Mouse (Mus musculus): ENCODE measurements around the gene Fam25c. TPM values are rescaled to one million over a fixed set of nuclear protein-coding genes. Genes with fewer than 3 reads are reported as not detected.
"Not testable (repeated sequence)": the region's sequence is repeated elsewhere in the genome, so short reads cannot be mapped to it uniquely, and the experiment has no call there.

The Fam25c gene
- polyA plus RNA-seq, 1 experiment = not detected

GRCm38 (mm10) chr14:34365147-34365507 lies 9.9 kb upstream of the Fam25c start:
- WGBS = 95% methylated on average over 2 of the region's 2 CpGs
- no peak overlapping the region for H3K27ac ChIP-seq (ENCODE audit: insufficient read depth, low read depth, low read length)
- no peak overlapping the region for H3K4me3 ChIP-seq (ENCODE audit: low read depth, low read length)
- no peak for TF ChIP-seq CTCF (IDR thresholded peaks at IDR 0.05; ENCODE audit: extremely low read depth, insufficient read length, insufficient replicate concordance, low read depth, low read length)
- TF ChIP-seq POLR2A (IDR thresholded peaks at IDR 0.05; ENCODE audit: low read depth, low read length) = no peak
- no peaks in the 10 kb centered on the region for H3K36me3 ChIP-seq (ENCODE audit: control insufficient read depth, insufficient read depth, low read length)
- H3K27me3 ChIP-seq (ENCODE audit: control insufficient read depth, insufficient read depth, low read length) = no peaks in the 10 kb centered on the region
- peaks cover 16% of the 10 kb centered on the region; the same call in 1 of the 2 replicates for H3K4me1 ChIP-seq (ENCODE audit: control insufficient read depth, insufficient read depth, insufficient read length, low read length)

DNA sequence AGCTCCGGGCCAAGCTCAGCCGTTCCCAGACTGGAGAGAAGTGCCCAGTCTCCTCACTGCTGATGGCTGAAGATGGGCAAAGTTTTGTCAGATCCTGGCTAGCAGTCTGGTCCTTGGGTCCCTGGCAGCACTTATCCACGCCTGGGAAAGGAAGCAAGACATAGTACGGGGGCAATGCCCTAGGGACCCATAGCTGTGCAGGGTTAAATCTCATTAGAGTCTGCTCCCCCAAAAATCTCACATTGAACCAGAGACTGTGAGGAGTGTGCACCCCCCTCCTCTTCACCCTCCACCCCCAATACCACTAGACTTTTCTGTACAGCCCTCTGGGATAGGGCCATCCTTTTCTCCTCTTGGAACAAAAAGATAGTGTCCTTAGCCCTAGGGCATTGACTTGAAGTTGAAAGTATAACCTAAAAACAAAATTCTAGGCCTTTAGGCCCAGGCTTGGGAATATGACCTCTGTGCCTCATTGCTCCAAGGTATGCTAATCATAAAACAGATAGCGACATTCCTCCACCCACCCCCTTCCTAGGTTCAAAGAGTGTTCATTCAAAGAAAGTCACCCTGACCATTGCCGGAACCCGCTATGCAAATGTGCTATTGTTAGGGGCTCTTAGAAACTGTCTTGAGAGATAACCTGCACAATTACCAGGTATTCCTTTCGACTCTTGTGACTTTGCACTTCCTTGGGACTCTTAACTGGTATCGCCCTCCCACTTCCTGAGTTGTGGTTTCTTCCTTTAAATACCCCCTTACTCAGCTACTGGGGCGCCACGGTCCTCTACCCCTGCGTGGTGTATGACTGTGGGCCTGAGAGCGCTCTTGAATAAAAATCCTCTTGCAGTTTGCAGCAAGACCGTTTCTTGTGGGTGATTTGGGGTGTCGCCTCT lies 9.3 kb upstream of the Fam25c start:
- H3K27me3 ChIP-seq (ENCODE audit: control insufficient read depth, insufficient read depth, low read length); H3K36me3 ChIP-seq (ENCODE audit: control insufficient read depth, insufficient read depth, low read length): not testable (repeated sequence)
- Histone ChIP-seq H3K4me3 (ENCODE audit: low read depth, low read length) (peak overlapping the region; percentile 62), H3K27ac (ENCODE audit: insufficient read depth, low read depth, low read length) (peak overlapping the region; percentile 92), H3K4me1 (ENCODE audit: control insufficient read depth, insufficient read depth, insufficient read length, low read length) (peaks cover 16% of the 10 kb centered on the region; the same call in 1 of the 2 replicates)
- 92% methylated on average over 15 of the region's 15 CpGs for WGBS

DNA sequence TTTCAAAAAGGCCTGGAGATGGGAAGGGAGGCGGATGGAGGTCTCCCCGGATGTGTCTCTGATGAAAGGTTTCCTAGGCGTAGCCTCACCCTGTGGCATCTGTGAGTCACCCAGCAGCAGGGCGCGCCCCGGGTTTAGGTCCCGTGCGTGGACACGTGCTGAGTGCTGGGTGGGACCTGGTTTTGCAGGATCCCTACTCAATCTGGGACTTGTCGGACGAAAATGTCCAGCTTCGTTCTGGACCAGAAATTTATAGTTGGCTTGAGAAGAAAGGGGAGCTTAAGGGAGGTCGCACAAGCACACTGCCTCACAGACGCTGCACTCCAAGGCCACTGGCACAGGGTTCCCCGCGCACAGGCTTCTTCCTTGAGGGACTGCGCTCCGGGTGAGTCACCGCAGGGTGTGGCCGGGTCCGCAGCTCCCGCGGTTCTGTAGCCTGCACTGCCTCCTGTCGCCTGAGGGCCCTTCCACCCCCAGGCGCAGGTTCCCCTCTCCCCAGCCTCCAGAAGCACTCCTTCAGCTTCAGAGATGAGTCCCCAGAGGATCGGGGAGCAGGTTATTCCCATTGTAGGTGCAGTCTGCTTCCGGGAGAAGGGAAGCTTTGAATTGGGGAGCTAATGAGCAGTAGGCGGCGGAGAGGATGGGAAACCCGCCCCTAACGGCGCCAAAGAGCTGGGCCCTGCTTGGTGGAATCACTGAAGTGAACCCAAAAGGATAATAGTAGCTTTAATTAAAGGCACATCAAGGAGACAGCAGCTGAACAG lies 8.4 kb upstream of the Fam25c start:
- H3K27me3 ChIP-seq (ENCODE audit: control insufficient read depth, insufficient read depth, low read length) = no peaks in the 10 kb centered on the region
- TF ChIP-seq POLR2A (IDR thresholded peaks at IDR 0.05; ENCODE audit: low read depth, low read length) = peak; percentile 50; the same call in 1 of the 2 replicates
- TF ChIP-seq CTCF (IDR thresholded peaks at IDR 0.05; ENCODE audit: extremely low read depth, insufficient read length, insufficient replicate concordance, low read depth, low read length) = peak; percentile 71
- no peaks in the 10 kb centered on the region for H3K36me3 ChIP-seq (ENCODE audit: control insufficient read depth, insufficient read depth, low read length)
- 7% methylated on average over 32 of the region's 32 CpGs for WGBS
- H3K4me1 ChIP-seq (ENCODE audit: control insufficient read depth, insufficient read depth, insufficient read length, low read length) = peaks cover 16% of the 10 kb centered on the region; the same call in 1 of the 2 replicates
- peak overlapping the region; percentile 62 for H3K4me3 ChIP-seq (ENCODE audit: low read depth, low read length)
- peak overlapping the region; percentile 92 for H3K27ac ChIP-seq (ENCODE audit: insufficient read depth, low read depth, low read length)

GRCm38 (mm10) chr14:34362726-34363445 lies 7.7 kb upstream of the Fam25c start:
- peak overlapping the region; percentile 62 for H3K4me3 ChIP-seq (ENCODE audit: low read depth, low read length)
- WGBS = 45% methylated on average over 18 of the region's 18 CpGs

DNA sequence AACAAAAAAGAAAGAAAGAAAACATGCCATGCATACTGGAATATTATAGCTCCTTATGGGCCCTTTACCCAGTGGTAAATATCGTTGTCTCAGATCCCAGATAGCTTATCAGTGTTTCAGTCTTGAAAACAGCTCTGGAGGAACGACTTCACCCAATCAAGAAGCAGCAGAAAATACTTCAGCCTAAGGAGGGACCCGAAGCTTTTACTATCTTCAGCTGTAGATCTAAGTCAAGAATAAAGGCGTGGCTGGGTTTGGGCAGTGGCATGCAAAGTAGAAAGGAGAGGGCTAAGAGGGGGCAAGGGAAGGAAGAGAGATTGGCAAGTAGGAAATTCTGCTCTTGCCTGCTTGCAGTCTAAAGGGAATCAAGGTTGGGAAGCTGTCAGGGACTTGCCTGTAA lies 6.9 kb upstream of the Fam25c start:
- Histone ChIP-seq H3K36me3 (ENCODE audit: control insufficient read depth, insufficient read depth, low read length) (no peaks in the 10 kb centered on the region), H3K27me3 (ENCODE audit: control insufficient read depth, insufficient read depth, low read length) (no peaks in the 10 kb centered on the region), H3K27ac (ENCODE audit: insufficient read depth, low read depth, low read length) (no peak overlapping the region), H3K4me1 (ENCODE audit: control insufficient read depth, insufficient read depth, insufficient read length, low read length) (peaks cover 16% of the 10 kb centered on the region; the same call in 1 of the 2 replicates), H3K4me3 (ENCODE audit: low read depth, low read length) (no peak overlapping the region)
- WGBS = 28% methylated on average over 4 of the region's 4 CpGs
- TF ChIP-seq CTCF (IDR thresholded peaks at IDR 0.05; ENCODE audit: extremely low read depth, insufficient read length, insufficient replicate concordance, low read depth, low read length) (no peak), POLR2A (IDR thresholded peaks at IDR 0.05; ENCODE audit: low read depth, low read length) (no peak)

More at GRCm38 (mm10) chr14:34362726-34363445, 7.7 kb upstream of the Fam25c start:
- no peaks in the 10 kb centered on the region for H3K27me3 ChIP-seq (ENCODE audit: control insufficient read depth, insufficient read depth, low read length)
- TF ChIP-seq POLR2A (IDR thresholded peaks at IDR 0.05; ENCODE audit: low read depth, low read length) (no peak), CTCF (IDR thresholded peaks at IDR 0.05; ENCODE audit: extremely low read depth, insufficient read length, insufficient replicate concordance, low read depth, low read length) (peak; percentile 69; the same call in 1 of the 2 replicates)
- H3K36me3 ChIP-seq (ENCODE audit: control insufficient read depth, insufficient read depth, low read length) = no peaks in the 10 kb centered on the region
- H3K27ac ChIP-seq (ENCODE audit: insufficient read depth, low read depth, low read length) = peak overlapping the region; percentile 92
- peaks cover 16% of the 10 kb centered on the region; the same call in 1 of the 2 replicates for H3K4me1 ChIP-seq (ENCODE audit: control insufficient read depth, insufficient read depth, insufficient read length, low read length)

DNA sequence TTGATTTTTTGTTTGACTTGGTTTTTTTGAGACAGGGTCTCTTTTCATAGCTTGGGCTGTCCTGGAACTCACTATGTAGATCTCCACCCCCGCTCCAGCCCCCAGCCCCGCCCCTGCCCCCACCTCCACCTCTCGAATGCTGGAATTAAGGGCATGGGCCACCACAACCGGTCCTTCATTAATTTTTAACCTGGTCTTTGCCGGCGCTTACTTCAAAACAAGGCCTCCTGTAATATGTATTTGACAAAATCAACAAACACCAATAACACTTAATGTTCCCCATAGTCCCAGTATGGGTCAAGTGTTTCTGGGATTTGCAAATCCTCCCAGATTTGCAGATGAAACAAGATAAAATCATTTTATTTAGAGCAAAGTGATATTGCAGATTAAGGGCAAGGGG lies 5.0 kb upstream of the Fam25c start:
- Histone ChIP-seq H3K36me3 (ENCODE audit: control insufficient read depth, insufficient read depth, low read length) (no peaks in the 10 kb centered on the region), H3K4me3 (ENCODE audit: low read depth, low read length) (no peak overlapping the region), H3K4me1 (ENCODE audit: control insufficient read depth, insufficient read depth, insufficient read length, low read length) (peaks cover 16% of the 10 kb centered on the region; the same call in 1 of the 2 replicates), H3K27ac (ENCODE audit: insufficient read depth, low read depth, low read length) (no peak overlapping the region), H3K27me3 (ENCODE audit: control insufficient read depth, insufficient read depth, low read length) (no peaks in the 10 kb centered on the region)
- TF ChIP-seq POLR2A (IDR thresholded peaks at IDR 0.05; ENCODE audit: low read depth, low read length) = no peak
- TF ChIP-seq CTCF (IDR thresholded peaks at IDR 0.05; ENCODE audit: extremely low read depth, insufficient read length, insufficient replicate concordance, low read depth, low read length) = no peak
- WGBS = 44% methylated on average over 6 of the region's 6 CpGs

Measured in small intestine, adult 2 months (tissue).